Mouse (Mus musculus) olfactory bulb, adult 2 months (tissue): ENCODE measurements around the gene BC067074.

ENCODE experiments used
- CTCF ChIP-seq: fragments of 200-500 bp; IDR thresholded peaks from 2 replicates; pipeline ENCODE4 v1.5.1; 2012; ENCODE audit warnings: low read depth, mild to moderate bottlenecking, low read length, moderate library complexity; ENCODE audit not compliant: insufficient read depth
- POLR2A ChIP-seq: fragments of 200-500 bp; IDR thresholded peaks from 2 replicates; pipeline ENCODE4 v1.6.1; 2012; ENCODE audit warnings: mild to moderate bottlenecking, low read depth, low read length, moderate library complexity; ENCODE audit not compliant: insufficient read depth

DNA sequence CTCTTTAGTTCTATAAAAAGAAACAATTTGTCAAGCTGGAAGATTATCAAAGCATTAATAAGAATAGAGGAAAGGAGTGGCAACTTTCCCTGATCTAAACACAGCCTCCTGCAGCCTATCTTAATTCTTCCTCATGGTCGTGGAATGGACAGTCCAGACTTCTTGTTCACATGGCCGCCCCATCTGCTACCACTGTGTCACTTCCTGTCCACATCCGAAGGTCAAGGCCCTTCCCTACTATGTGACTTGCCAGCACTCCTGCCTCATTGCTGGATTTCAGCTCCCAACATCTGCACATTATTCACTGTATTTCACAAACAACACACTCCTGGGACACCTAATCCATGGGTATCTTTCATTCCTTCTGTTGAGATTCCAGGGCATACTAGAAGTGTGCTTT lies 128.5 kb downstream of the BC067074 start:
- TF ChIP-seq POLR2A (no peak), CTCF (no peak)
